Mouse (Mus musculus) MEL (cell line): Measurements from ENCODE around the gene Gm10447.

Source experiments
- CHD2 ChIP-seq: IDR thresholded peaks from 2 replicates; pipeline ENCODE4 v1.6.1; 2011; ENCODE audit warnings: low read length, improper control_type of control experiment
- CTCF ChIP-seq, 3 experiments: IDR thresholded peaks in 2 of 3; conservative IDR thresholded peaks in 1 of 3; 2 replicates each; pipeline ENCODE4 v1.5.1; 2011 to 2012; ENCODE audit warnings: low read length in 3 of 3, low read depth in 2 of 3, mild to moderate bottlenecking in 2 of 3, improper control_type of control experiment in 1 of 3, inconsistent platforms in 1 of 3, mixed read lengths in 1 of 3, moderate library complexity in 1 of 3; ENCODE audit not compliant: control insufficient read depth in 1 of 3, insufficient read depth in 1 of 3, poor library complexity in 1 of 3, severe bottlenecking in 1 of 3
- EP300 ChIP-seq, 2 experiments: IDR thresholded peaks; 2 replicates each; pipeline ENCODE4 v1.6.1; 2011; ENCODE audit warnings: improper control_type of control experiment in 2 of 2, low read length in 2 of 2, low read depth in 1 of 2, mild to moderate bottlenecking in 1 of 2
- HCFC1 ChIP-seq: IDR thresholded peaks from 2 replicates; pipeline ENCODE4 v1.6.1; 2012; ENCODE audit warnings: low read depth, mild to moderate bottlenecking, inconsistent platforms, low read length, improper control_type of control experiment, moderate library complexity
- MEF2A ChIP-seq: IDR thresholded peaks from 2 replicates; pipeline ENCODE4 v1.6.1; 2014; ENCODE audit warnings: low read depth, mild to moderate bottlenecking, inconsistent platforms, low read length, improper control_type of control experiment; ENCODE audit not compliant: poor library complexity, insufficient replicate concordance, severe bottlenecking; ENCODE audit errors: extremely low read depth
- POLR2A ChIP-seq, 2 experiments: IDR thresholded peaks; 2 replicates each; pipeline ENCODE4 v1.6.1; 2011 to 2012; ENCODE audit warnings: low read length in 2 of 2, mild to moderate bottlenecking in 2 of 2, control low read depth in 1 of 2, improper control_type of control experiment in 1 of 2, low read depth in 1 of 2, moderate library complexity in 1 of 2; ENCODE audit not compliant: control insufficient read depth in 1 of 2, insufficient read depth in 1 of 2, poor library complexity in 1 of 2
- TAL1 ChIP-seq: IDR thresholded peaks from 2 replicates; pipeline ENCODE4 v1.6.1; 2012; ENCODE audit warnings: mild to moderate bottlenecking, inconsistent platforms, low read length, moderate library complexity, mixed read lengths
- TCF12 ChIP-seq: IDR thresholded peaks from 2 replicates; pipeline ENCODE4 v1.6.1; 2014; ENCODE audit warnings: low read depth, mild to moderate bottlenecking, inconsistent platforms, low read length, improper control_type of control experiment, moderate library complexity

DNA sequence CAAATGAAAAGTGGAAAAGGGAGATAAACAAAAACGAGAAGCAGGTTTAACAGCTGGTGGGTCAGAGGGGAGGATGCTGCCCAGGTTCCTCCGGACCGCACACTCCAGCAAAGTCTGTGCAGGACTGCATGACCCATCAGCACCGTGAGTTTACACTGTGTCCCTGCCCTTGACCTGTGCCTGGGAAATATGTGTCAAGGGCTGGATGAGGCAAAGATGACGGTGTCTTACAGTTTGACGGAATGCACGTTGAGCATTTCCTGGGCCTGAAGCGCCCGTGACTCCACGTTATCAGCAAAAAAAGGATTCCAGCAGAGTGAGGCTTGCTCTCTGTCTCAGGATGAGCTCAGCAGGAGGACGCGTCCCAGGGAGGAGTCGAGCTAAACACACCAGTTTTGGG, 11.3 kb downstream of the Gm10447 start:
- TF ChIP-seq MEF2A (no peak), CHD2 (no peak), POLR2A (IDR thresholded peaks at IDR 0.05; ENCODE audit: control insufficient read depth in 1 of 2, insufficient read depth in 1 of 2, low read depth in 1 of 2, low read length in 2 of 2, poor library complexity in 1 of 2) (no peak), TAL1 (no peak), CTCF (IDR thresholded peaks at IDR 0.05 in 2 of 3, conservative IDR thresholded peaks at IDR 0.05 in 1 of 3; ENCODE audit: control insufficient read depth in 1 of 3, insufficient read depth in 1 of 3, low read depth in 2 of 3, low read length in 3 of 3, poor library complexity in 1 of 3, severe bottlenecking in 1 of 3) (no peak), TCF12 (no peak), EP300 (IDR thresholded peaks at IDR 0.05; ENCODE audit: low read depth in 1 of 2, low read length in 2 of 2) (no peak), HCFC1 (no peak)
